Mouse (Mus musculus) embryo, embryonic 10.5 days (tissue): Measurements from ENCODE around the gene H3f3b.
"Not testable (repeated sequence)": the region's sequence is repeated elsewhere in the genome, so short reads cannot be mapped to it uniquely, and the experiment has no call there.

Experiments
- DNase-seq: peaks from one replicate; pipeline ENCODE4 v3.0.0-alpha.2; 2015; ENCODE audit warnings: low spot score

Gene H3f3b

GRCm38 (mm10) chr11:116021328-116022220 lies 6.2 kb downstream of the H3f3b start:
- peak; percentile 60 for DNase-seq

DNA sequence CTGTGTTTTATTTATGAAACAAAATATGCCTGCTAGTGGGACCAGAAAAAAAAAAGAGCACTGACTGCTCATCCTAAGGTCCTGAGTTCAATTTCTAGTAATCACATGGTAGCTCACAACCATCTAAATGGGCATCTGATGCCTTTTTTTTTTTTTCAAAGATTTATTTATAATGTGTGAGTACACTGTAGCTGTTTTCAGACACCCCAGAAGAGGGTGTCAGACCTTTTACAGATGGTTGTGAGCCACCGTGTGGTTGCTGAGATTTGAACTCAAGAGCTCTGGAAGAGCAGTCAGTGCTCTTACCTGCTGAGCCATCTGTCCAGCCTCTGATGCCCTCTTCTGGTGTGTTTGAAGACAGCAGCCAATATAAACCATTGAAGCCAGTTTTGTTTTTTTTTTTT lies 7.2 kb downstream of the H3f3b start:
- peak; percentile 38 for DNase-seq

- no peak for DNase-seq
These were observed 7.8 kb downstream of the H3f3b start for GRCm38 (mm10) chr11:116019976-116020411.

GRCm38 (mm10) chr11:116019360-116019791 lies 8.4 kb downstream of the H3f3b start:
- DNase-seq, result no peak

GRCm38 (mm10) chr11:116018867-116019266 lies 8.9 kb downstream of the H3f3b start:
- not testable (repeated sequence) for DNase-seq

DNA sequence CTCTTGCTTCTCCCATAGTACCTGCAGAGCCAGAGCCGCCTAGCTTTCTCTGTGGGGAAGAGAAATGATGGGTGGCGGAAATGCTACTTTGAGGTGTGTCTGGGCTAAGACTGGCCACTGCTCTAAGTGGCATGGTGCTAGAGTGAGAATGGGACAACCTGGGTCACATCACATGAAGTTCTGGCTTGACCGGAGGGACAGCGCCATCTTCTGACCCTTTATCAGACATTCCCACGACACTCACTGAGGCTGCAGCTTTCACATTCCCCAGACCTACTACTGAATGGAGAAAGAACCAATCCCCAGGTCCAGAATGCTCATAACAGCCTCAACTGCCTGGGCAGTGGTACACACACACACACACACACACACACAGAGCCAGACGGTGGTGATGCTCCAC lies 9.7 kb downstream of the H3f3b start:
- DNase-seq, result peak; percentile 77

DNA sequence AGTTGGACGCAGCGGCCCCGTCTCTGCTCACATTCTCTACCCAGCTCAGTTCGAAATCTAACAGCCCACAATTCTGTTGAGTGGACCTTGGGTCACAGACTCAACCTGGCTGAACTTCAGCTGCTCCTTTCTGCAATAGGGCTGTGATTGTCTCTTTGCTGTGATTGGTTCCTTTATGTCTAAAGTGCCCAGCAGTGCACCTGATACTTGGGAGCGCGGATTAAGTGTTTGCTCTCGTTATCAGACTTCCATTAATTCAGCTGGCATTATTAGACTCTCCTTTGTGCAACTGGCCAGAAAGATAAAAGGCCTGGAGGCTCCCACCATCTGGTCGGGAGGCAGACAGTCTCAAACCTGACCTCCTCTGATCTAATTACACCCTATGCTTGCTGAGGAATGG lies 12.9 kb downstream of the H3f3b start:
- no peak for DNase-seq

- peak; percentile 93 for DNase-seq
These were observed 15.4 kb downstream of the H3f3b start, which contains the start of gene Galk1 for GRCm38 (mm10) chr11:116012262-116012947. Gene Galk1 (minus strand): TSS chr11:116012719.

GRCm38 (mm10) chr11:116011529-116012261 lies 16.1 kb downstream of the H3f3b start:
- peak; percentile 72 for DNase-seq

- no peak for DNase-seq
These were observed 16.8 kb downstream of the H3f3b start for GRCm38 (mm10) chr11:116010948-116011347.

GRCm38 (mm10) chr11:116010146-116010545 lies 17.6 kb downstream of the H3f3b start:
- DNase-seq, result no peak

DNA sequence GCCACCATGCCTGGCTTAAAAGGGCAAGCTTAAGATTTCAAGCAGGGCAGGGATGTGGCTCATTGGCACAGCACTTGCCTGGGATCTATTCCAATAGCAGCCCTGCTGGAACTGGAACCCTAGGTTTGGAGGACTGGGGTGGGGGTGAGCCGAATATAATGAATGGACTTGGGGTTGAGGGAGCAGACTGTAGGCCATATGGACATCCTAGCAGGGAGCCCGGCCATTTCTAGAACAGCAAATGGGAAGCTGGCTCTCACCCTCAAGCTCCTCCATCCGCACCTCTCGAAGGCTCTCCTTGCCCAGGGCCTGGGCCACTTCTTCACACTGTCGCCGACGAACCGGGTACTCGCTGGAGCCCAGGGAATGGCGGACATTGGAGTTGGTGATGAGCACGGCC lies 18.1 kb downstream of the H3f3b start:
- no peak for DNase-seq

- no peak for DNase-seq
These were observed 18.9 kb downstream of the H3f3b start for GRCm38 (mm10) chr11:116008832-116009375.

DNA sequence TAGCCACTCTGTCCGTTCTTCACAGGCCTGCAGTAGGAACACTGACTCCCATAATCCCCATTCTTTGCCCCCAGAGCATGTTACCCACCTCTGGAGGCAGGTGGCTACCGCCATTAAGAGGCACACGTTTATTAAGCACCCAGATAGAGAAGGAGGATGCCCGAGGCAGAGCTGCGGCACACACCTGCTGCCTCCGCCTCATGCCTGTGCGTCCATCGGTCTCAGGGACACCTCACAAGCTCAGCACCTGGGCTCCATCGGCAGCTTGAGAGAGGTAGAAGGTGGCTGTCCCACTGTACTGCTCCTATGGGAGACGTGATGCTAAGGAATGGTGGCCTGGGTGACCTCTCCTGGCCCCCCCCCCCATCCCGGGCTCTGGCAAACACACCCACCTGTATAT lies 19.4 kb downstream of the H3f3b start:
- no peak for DNase-seq

- DNase-seq, result no peak
These were observed 20.5 kb downstream of the H3f3b start for GRCm38 (mm10) chr11:116007095-116007850.

DNA sequence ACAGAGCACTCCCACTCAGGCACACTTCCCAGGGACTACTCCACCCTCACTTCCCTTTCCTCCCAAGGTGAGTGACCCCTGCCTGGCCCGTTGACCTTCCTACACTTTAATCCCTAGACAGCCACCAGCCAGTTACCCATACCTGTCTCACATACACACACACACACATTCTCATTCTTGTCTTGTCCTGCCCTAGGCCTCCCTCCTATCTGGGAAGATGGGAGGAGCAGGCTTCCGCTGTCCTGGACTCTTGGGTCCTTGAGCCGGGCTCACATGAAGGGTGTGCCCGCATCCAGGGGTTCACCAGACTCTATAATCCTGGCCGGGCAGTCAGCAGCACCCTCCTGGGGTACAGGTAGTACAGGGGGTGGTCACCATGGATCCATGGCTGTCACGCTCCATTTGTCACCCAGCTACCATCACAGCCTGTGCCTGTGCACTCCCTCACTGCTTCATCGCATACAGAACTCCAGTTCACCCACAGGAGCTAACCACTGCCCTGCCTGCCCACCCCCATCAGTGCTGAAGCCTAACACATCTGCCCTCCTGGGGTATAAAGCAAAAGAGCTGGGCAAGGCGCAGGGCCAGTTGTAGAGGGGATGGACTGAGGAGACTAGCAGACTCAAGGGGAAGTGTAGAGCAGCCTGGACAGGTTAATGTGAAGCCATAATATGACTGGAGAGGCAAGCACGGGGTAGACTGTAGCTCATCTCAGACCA lies 21.9 kb downstream of the H3f3b start:
- no peak for DNase-seq

DNA sequence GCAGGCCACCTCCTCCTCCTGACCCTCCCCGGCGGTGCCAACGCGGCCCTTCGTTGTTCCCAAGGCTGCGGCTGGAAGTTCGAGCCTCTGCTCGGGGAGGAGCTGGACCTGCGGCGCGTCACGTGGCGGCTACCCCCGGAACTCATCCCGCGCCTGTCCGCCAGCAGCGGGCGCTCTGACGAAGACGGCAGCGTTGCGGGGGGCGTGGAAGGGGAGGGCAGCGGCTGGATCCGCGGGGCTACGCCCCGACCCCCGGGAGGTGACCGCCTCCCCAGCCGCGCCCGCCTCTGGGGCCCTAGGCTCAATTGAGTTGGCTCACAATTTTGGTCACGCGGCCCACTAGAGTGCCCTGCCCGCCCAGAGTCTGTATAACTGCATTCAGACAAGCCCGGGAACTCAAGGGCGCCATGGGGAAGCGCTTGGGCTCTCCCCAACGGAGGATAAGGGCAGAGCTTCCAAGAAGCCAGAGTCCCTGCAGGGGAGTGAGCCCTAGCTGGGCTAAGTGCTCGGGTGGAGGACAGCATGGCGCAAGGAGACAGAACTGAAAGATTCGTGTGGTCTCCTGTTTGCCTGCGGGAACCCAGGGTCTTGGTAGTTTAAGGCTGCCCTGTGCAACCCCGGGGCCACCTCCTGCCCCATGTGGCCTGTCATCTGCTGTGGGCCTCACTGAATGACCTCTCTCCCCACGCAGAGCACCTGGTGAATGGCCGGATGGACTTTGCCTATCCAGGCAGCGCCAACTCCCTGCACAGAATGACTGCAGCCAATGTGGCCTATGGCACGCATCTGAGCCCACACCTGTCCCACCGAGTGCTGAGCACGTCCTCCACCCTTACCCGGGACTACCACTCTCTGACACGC lies 22.7 kb downstream of the H3f3b start:
- peak; percentile 83 for DNase-seq

- peak; percentile 36 for DNase-seq
These were observed 23.5 kb downstream of the H3f3b start for GRCm38 (mm10) chr11:116004186-116004823.

- DNase-seq, result no peak
These were observed 24.9 kb downstream of the H3f3b start for GRCm38 (mm10) chr11:116002894-116003293.
